Mouse (Mus musculus): Measurements from ENCODE around the gene Cd274. TPM values are rescaled to one million over a fixed set of nuclear protein-coding genes. Genes with fewer than 3 reads are reported as not detected.

The Cd274 gene
- polyA plus RNA-seq, 2 experiments = 0.10 to 0.47 TPM

GRCm38 (mm10) chr19:29384994-29385393 is 17.7 kb downstream of the Cd274 start:
- WGBS = 85% methylated on average over 6 of the region's 6 CpGs
- Histone ChIP-seq H3K27me3 (ENCODE audit: control insufficient read depth, insufficient read depth, low read length) (no peaks in the 10 kb centered on the region), H3K4me2 (replicated peaks; ENCODE audit: low read depth, low read length, severe bottlenecking) (no peak overlapping the region), H3K36me3 (ENCODE audit: control insufficient read depth, insufficient read depth, low read length) (no peaks in the 10 kb centered on the region), H3K9ac (ENCODE audit: low read depth, low read length, severe bottlenecking) (no peak overlapping the region), H3K9me3 (ENCODE audit: control insufficient read depth, low read length) (no peaks in the 10 kb centered on the region), H3K4me3 (replicated peaks; ENCODE audit: low read length) (no peak overlapping the region), H3K4me1 (ENCODE audit: control insufficient read depth, insufficient read depth, low read length) (no peaks in the 10 kb centered on the region), H3K27ac (replicated peaks; ENCODE audit: low read depth, low read length) (no peak overlapping the region)
- no peak for TF ChIP-seq POLR2A (IDR thresholded peaks at IDR 0.05; ENCODE audit: borderline replicate concordance, extremely low read depth, insufficient read depth, insufficient read length)
- DNase-seq (ENCODE audit: low spot score) = no peak
- ATAC-seq (ENCODE audit: low FRiP score, low read depth) = no peak

- Histone ChIP-seq H3K9me3 (ENCODE audit: control insufficient read depth, low read length) (no peaks in the 10 kb centered on the region), H3K4me3 (replicated peaks; ENCODE audit: low read length) (no peak overlapping the region), H3K4me2 (replicated peaks; ENCODE audit: low read depth, low read length, severe bottlenecking) (no peak overlapping the region), H3K27me3 (ENCODE audit: control insufficient read depth, insufficient read depth, low read length) (no peaks in the 10 kb centered on the region), H3K9ac (ENCODE audit: low read depth, low read length, severe bottlenecking) (no peak overlapping the region), H3K27ac (replicated peaks; ENCODE audit: low read depth, low read length) (no peak overlapping the region), H3K36me3 (ENCODE audit: control insufficient read depth, insufficient read depth, low read length) (no peaks in the 10 kb centered on the region), H3K4me1 (ENCODE audit: control insufficient read depth, insufficient read depth, low read length) (no peaks in the 10 kb centered on the region)
- WGBS = 88% methylated on average over 4 of the region's 4 CpGs
- ATAC-seq (ENCODE audit: low FRiP score, low read depth) (no peak), DNase-seq (ENCODE audit: low spot score) (no peak)
- TF ChIP-seq POLR2A (IDR thresholded peaks at IDR 0.05; ENCODE audit: borderline replicate concordance, extremely low read depth, insufficient read depth, insufficient read length) = no peak
Observed at GRCm38 (mm10) chr19:29385822-29386221, 18.6 kb downstream of the Cd274 start.

GRCm38 (mm10) chr19:29388818-29389217 is 21.6 kb downstream of the Cd274 start:
- Histone ChIP-seq H3K9me3 (ENCODE audit: control insufficient read depth, low read length) (no peaks in the 10 kb centered on the region), H3K27ac (replicated peaks; ENCODE audit: low read depth, low read length) (no peak overlapping the region), H3K9ac (ENCODE audit: low read depth, low read length, severe bottlenecking) (no peak overlapping the region), H3K4me2 (replicated peaks; ENCODE audit: low read depth, low read length, severe bottlenecking) (no peak overlapping the region), H3K36me3 (ENCODE audit: control insufficient read depth, insufficient read depth, low read length) (no peaks in the 10 kb centered on the region), H3K4me1 (ENCODE audit: control insufficient read depth, insufficient read depth, low read length) (no peaks in the 10 kb centered on the region), H3K27me3 (ENCODE audit: control insufficient read depth, insufficient read depth, low read length) (no peaks in the 10 kb centered on the region), H3K4me3 (replicated peaks; ENCODE audit: low read length) (no peak overlapping the region)
- 95% methylated on average over 1 of the region's 1 CpGs for WGBS
- no peak for TF ChIP-seq POLR2A (IDR thresholded peaks at IDR 0.05; ENCODE audit: borderline replicate concordance, extremely low read depth, insufficient read depth, insufficient read length)
- DNase-seq (ENCODE audit: low spot score) (no peak), ATAC-seq (ENCODE audit: low FRiP score, low read depth) (no peak)

DNA sequence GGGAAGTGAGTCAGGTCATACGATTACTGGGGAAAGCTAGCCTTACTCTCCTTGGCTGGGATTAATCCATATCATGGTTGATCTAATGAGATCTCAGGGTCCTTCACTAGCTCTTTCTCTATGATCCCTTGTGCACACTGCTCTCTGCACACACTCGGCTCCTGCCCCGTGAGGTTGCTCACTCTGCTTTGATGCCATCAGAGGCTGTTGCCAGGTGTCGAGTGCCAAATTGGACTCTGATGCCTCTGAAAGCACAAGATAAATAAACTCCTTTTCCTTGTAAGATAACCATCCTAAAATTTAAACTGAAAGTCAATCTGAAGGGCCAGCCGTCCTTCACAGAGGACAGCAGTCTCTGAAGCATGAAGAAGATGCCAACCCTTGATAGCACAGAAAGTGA is 23.2 kb downstream of the Cd274 start:
- 73% methylated on average over 5 of the region's 5 CpGs for WGBS
- TF ChIP-seq POLR2A (IDR thresholded peaks at IDR 0.05; ENCODE audit: borderline replicate concordance, extremely low read depth, insufficient read depth, insufficient read length) = no peak
- ATAC-seq (ENCODE audit: low FRiP score, low read depth) (no peak), DNase-seq (ENCODE audit: low spot score) (no peak)
- no peaks in the 10 kb centered on the region for H3K27me3 ChIP-seq (ENCODE audit: control insufficient read depth, insufficient read depth, low read length)
- H3K9ac ChIP-seq (ENCODE audit: low read depth, low read length, severe bottlenecking) = no peak overlapping the region
- no peak overlapping the region for H3K4me2 ChIP-seq (replicated peaks; ENCODE audit: low read depth, low read length, severe bottlenecking)
- H3K4me1 ChIP-seq (ENCODE audit: control insufficient read depth, insufficient read depth, low read length) = no peaks in the 10 kb centered on the region
- no peaks in the 10 kb centered on the region for H3K9me3 ChIP-seq (ENCODE audit: control insufficient read depth, low read length)
- H3K27ac ChIP-seq (replicated peaks; ENCODE audit: low read depth, low read length) = no peak overlapping the region
- no peaks in the 10 kb centered on the region for H3K36me3 ChIP-seq (ENCODE audit: control insufficient read depth, insufficient read depth, low read length)
- H3K4me3 ChIP-seq (replicated peaks; ENCODE audit: low read length) = no peak overlapping the region

GRCm38 (mm10) chr19:29391279-29391678 is 24.0 kb downstream of the Cd274 start:
- Histone ChIP-seq H3K36me3 (ENCODE audit: control insufficient read depth, insufficient read depth, low read length) (no peaks in the 10 kb centered on the region), H3K9me3 (ENCODE audit: control insufficient read depth, low read length) (no peaks in the 10 kb centered on the region), H3K4me3 (replicated peaks; ENCODE audit: low read length) (no peak overlapping the region), H3K27ac (replicated peaks; ENCODE audit: low read depth, low read length) (no peak overlapping the region), H3K27me3 (ENCODE audit: control insufficient read depth, insufficient read depth, low read length) (no peaks in the 10 kb centered on the region), H3K4me1 (ENCODE audit: control insufficient read depth, insufficient read depth, low read length) (no peaks in the 10 kb centered on the region), H3K4me2 (replicated peaks; ENCODE audit: low read depth, low read length, severe bottlenecking) (no peak overlapping the region), H3K9ac (ENCODE audit: low read depth, low read length, severe bottlenecking) (no peak overlapping the region)
- DNase-seq (ENCODE audit: low spot score) (no peak), ATAC-seq (ENCODE audit: low FRiP score, low read depth) (no peak)
- TF ChIP-seq POLR2A (IDR thresholded peaks at IDR 0.05; ENCODE audit: borderline replicate concordance, extremely low read depth, insufficient read depth, insufficient read length) = no peak
- WGBS = 79% methylated on average over 4 of the region's 4 CpGs

DNA sequence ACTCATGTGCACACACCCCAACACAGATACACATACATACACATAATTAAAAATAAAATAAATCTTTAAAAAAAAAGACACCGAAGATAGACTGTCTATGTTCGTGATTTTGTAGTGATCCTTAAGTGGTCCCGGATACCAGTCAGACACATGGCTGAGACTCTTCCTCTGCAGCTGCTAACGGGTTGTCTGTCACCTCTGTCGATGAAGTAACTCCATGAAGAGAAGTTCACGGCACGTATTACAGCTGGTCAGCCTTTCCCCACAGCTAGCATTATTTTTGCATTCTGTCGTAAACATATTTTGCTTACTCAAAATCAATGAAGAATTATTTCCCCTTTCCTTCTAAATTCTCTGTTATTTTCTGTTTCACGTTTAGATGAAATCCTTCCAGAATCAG is 26.1 kb downstream of the Cd274 start:
- DNase-seq (ENCODE audit: low spot score) (no peak), ATAC-seq (ENCODE audit: low FRiP score, low read depth) (no peak)
- Histone ChIP-seq H3K36me3 (ENCODE audit: control insufficient read depth, insufficient read depth, low read length) (no peaks in the 10 kb centered on the region), H3K27ac (replicated peaks; ENCODE audit: low read depth, low read length) (no peak overlapping the region), H3K9ac (ENCODE audit: low read depth, low read length, severe bottlenecking) (no peak overlapping the region), H3K4me1 (ENCODE audit: control insufficient read depth, insufficient read depth, low read length) (no peaks in the 10 kb centered on the region), H3K4me3 (replicated peaks; ENCODE audit: low read length) (no peak overlapping the region), H3K27me3 (ENCODE audit: control insufficient read depth, insufficient read depth, low read length) (no peaks in the 10 kb centered on the region), H3K4me2 (replicated peaks; ENCODE audit: low read depth, low read length, severe bottlenecking) (no peak overlapping the region), H3K9me3 (ENCODE audit: control insufficient read depth, low read length) (no peaks in the 10 kb centered on the region)
- 88% methylated on average over 9 of the region's 9 CpGs for WGBS
- TF ChIP-seq POLR2A (IDR thresholded peaks at IDR 0.05; ENCODE audit: borderline replicate concordance, extremely low read depth, insufficient read depth, insufficient read length) = no peak

Measured in limb, embryonic 14.5 days (tissue).